Mouse (Mus musculus): Measurements from ENCODE around the gene Faf2. TPM values are rescaled to one million over a fixed set of nuclear protein-coding genes. Genes with fewer than 3 reads are reported as not detected.
A peak's percentile ranks its signal among the peaks of the same experiment; 100 is the strongest.

Gene Faf2
- polyA plus RNA-seq, 2 experiments = 50.1 to 99.2 TPM

DNA sequence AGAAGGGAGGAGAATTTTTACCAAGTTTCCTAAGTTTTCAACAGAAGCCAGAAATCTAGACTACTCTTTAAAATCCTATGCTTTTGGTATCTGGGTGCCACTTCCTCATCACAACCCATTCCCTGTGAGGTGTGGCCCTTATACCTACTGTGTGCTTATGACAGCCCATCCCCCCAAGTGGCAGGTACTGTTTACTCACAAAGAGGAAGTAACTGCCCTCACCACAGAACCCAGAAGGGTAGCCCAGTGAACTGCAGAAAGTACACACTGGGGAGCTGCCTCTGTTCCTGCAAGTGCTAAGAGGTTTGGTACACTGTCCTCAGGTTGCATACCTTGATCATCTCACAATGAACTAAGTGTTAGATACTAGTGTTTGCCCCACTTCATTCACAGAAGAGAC is 70.2 kb downstream of the Faf2 start:
- Histone ChIP-seq H3K9ac (ENCODE audit: low read depth, low read length, severe bottlenecking) (no peak overlapping the region), H3K36me3 (ENCODE audit: control insufficient read depth, insufficient read depth, low read length) (0 out of 2 replicates have a peak, but pooled peaks cover 6% of the 10 kb centered on the region), H3K27ac (replicated peaks; ENCODE audit: low read depth, low read length) (no peak overlapping the region), H3K4me3 (replicated peaks; ENCODE audit: low read length) (no peak overlapping the region), H3K4me1 (ENCODE audit: control insufficient read depth, insufficient read depth, low read length) (peaks cover 10% of the 10 kb centered on the region), H3K27me3 (ENCODE audit: control insufficient read depth, insufficient read depth, low read length) (no peaks in the 10 kb centered on the region), H3K4me2 (replicated peaks; ENCODE audit: low read depth, low read length, severe bottlenecking) (peak overlapping the region; percentile 93; the same call in 1 of the 2 replicates), H3K9me3 (ENCODE audit: control insufficient read depth, low read length) (no peaks in the 10 kb centered on the region)
- DNase-seq (ENCODE audit: low spot score) = no peak
- TF ChIP-seq POLR2A (IDR thresholded peaks at IDR 0.05; ENCODE audit: borderline replicate concordance, extremely low read depth, insufficient read depth, insufficient read length) = no peak
- ATAC-seq (ENCODE audit: low FRiP score, low read depth) = no peak

GRCm38 (mm10) chr13:54692711-54693557 is 71.3 kb downstream of the Faf2 start:
- 0 out of 2 replicates have a peak, but pooled peaks cover 6% of the 10 kb centered on the region for H3K36me3 ChIP-seq (ENCODE audit: control insufficient read depth, insufficient read depth, low read length)
- peak overlapping the region; percentile 93 for H3K4me2 ChIP-seq (replicated peaks; ENCODE audit: low read depth, low read length, severe bottlenecking)
- H3K9me3 ChIP-seq (ENCODE audit: control insufficient read depth, low read length) = no peaks in the 10 kb centered on the region
- H3K9ac ChIP-seq (ENCODE audit: low read depth, low read length, severe bottlenecking) = peak overlapping the region; percentile 82
- no peak for TF ChIP-seq POLR2A (IDR thresholded peaks at IDR 0.05; ENCODE audit: borderline replicate concordance, extremely low read depth, insufficient read depth, insufficient read length)
- H3K4me1 ChIP-seq (ENCODE audit: control insufficient read depth, insufficient read depth, low read length) = peaks cover 10% of the 10 kb centered on the region
- peak overlapping the region; percentile 97 for H3K4me3 ChIP-seq (replicated peaks; ENCODE audit: low read length)
- ATAC-seq (ENCODE audit: low FRiP score, low read depth) = no peak
- DNase-seq (ENCODE audit: low spot score) = no peak
- 13% methylated on average over 21 of the region's 21 CpGs for WGBS
- peak overlapping the region; percentile 86 for H3K27ac ChIP-seq (replicated peaks; ENCODE audit: low read depth, low read length)
- H3K27me3 ChIP-seq (ENCODE audit: control insufficient read depth, insufficient read depth, low read length) = no peaks in the 10 kb centered on the region

DNA sequence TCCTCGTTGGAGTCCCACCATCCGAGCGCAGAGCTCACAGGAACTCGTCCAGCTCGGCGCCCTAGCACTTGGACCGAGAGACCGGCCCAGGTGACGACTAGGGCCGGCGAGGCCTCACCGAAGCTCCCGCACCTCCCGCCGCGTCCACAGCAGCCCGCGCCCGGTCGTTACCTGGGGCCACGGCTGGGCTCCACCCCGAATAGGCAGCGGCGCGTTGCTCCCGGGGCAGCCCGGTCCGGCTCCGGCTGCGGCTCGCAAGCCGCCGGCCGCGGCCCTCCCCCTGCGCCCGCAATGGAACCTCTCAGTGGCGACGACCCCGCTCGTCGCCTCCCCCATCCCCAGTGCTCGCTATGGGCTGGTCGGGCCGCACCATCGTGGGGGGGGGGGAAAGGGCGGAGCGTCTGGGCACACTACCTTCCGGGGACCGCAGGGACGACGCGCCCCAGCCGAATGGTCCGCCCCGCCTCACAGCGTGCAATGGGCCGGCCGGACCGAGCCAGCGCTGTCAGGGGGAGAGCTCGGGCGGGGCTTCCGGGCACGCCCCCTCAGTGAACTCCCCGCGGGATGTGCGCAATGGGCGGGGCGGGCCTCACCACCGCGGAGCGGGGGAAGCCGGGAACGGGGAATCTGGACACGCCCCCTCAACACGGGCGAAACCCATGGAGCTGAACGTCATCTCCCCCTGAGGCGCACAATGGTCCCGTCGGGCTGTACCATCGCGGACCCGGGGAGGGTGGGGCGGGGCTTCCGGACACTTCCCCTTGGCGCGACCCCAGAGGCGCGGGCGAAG is 72.2 kb downstream of the Faf2 start, which contains the start of gene Rnf44:
Gene Rnf44 (minus strand): TSS at position 350 of the 790 bp plus-strand sequence.
- peak; percentile 77; the same call in 1 of the 2 replicates for TF ChIP-seq POLR2A (IDR thresholded peaks at IDR 0.05; ENCODE audit: borderline replicate concordance, extremely low read depth, insufficient read depth, insufficient read length)
- Histone ChIP-seq H3K9ac (ENCODE audit: low read depth, low read length, severe bottlenecking) (peak within 1 kb of the TSS; percentile 82), H3K4me2 (replicated peaks; ENCODE audit: low read depth, low read length, severe bottlenecking) (peak within 1 kb of the TSS; percentile 93), H3K9me3 (ENCODE audit: control insufficient read depth, low read length) (no peaks in the 10 kb centered on the region), H3K36me3 (ENCODE audit: control insufficient read depth, insufficient read depth, low read length) (0 out of 2 replicates have a peak, but pooled peaks cover 6% of the 10 kb centered on the region), H3K4me1 (ENCODE audit: control insufficient read depth, insufficient read depth, low read length) (peaks cover 10% of the 10 kb centered on the region), H3K27me3 (ENCODE audit: control insufficient read depth, insufficient read depth, low read length) (no peaks in the 10 kb centered on the region), H3K4me3 (replicated peaks; ENCODE audit: low read length) (peak within 1 kb of the TSS; percentile 97), H3K27ac (replicated peaks; ENCODE audit: low read depth, low read length) (peak within 1 kb of the TSS; percentile 86)
- peak; percentile 97 for ATAC-seq (ENCODE audit: low FRiP score, low read depth)
- 0% methylated on average over 42 of the region's 92 CpGs for WGBS
- DNase-seq (ENCODE audit: low spot score) = peak; percentile 98

GRCm38 (mm10) chr13:54694348-54695060 is 72.9 kb downstream of the Faf2 start:
- peak; percentile 89 for DNase-seq (ENCODE audit: low spot score)

More at GRCm38 (mm10) chr13:54694348-54695060, 72.9 kb downstream of the Faf2 start:
- peaks cover 10% of the 10 kb centered on the region for H3K4me1 ChIP-seq (ENCODE audit: control insufficient read depth, insufficient read depth, low read length)
- ATAC-seq (ENCODE audit: low FRiP score, low read depth) = peak; percentile 62
- H3K9ac ChIP-seq (ENCODE audit: low read depth, low read length, severe bottlenecking) = peak overlapping the region; percentile 56
- 0 out of 2 replicates have a peak, but pooled peaks cover 6% of the 10 kb centered on the region for H3K36me3 ChIP-seq (ENCODE audit: control insufficient read depth, insufficient read depth, low read length)
- no peaks in the 10 kb centered on the region for H3K27me3 ChIP-seq (ENCODE audit: control insufficient read depth, insufficient read depth, low read length)
- no peaks in the 10 kb centered on the region for H3K9me3 ChIP-seq (ENCODE audit: control insufficient read depth, low read length)
- WGBS = 16% methylated on average over 26 of the region's 26 CpGs
- TF ChIP-seq POLR2A (IDR thresholded peaks at IDR 0.05; ENCODE audit: borderline replicate concordance, extremely low read depth, insufficient read depth, insufficient read length) = peak; percentile 83; the same call in 1 of the 2 replicates
- H3K4me2 ChIP-seq (replicated peaks; ENCODE audit: low read depth, low read length, severe bottlenecking) = peak overlapping the region; percentile 65
- H3K4me3 ChIP-seq (replicated peaks; ENCODE audit: low read length) = peak overlapping the region; percentile 97
- H3K27ac ChIP-seq (replicated peaks; ENCODE audit: low read depth, low read length) = peak overlapping the region; percentile 81

All from limb, embryonic 14.5 days (tissue).